Mouse (Mus musculus) brain, adult 2 months (tissue): ENCODE measurements around the gene Cd34.

Experiments
- DNase-seq: peaks from one replicate; pipeline ENCODE4 v3.0.0; 2011; ENCODE audit warnings: low read depth, low spot score

Cd34 gene

DNA sequence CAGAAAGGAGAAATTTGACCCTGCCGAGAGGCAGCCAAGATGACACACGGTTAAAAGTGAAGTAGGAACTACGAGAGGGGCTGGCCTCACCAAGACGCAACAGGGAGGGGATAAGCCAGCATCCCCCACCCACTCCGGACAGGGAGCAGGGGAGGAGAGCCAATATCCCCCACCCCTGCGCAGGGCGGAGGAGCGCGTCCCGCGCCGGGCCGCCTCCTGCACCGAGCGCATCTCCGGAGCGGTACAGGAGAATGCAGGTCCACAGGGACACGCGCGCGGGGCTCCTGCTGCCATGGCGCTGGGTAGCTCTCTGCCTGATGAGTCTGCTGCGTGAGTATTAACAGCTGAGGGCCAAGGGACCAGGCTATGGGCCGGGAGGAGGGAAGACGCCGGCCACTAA is at the start of gene Cd34:
TSS of gene Cd34 (plus strand) at position 105 of the 400 bp plus-strand sequence.
- DNase-seq = peak; percentile 43

DNA sequence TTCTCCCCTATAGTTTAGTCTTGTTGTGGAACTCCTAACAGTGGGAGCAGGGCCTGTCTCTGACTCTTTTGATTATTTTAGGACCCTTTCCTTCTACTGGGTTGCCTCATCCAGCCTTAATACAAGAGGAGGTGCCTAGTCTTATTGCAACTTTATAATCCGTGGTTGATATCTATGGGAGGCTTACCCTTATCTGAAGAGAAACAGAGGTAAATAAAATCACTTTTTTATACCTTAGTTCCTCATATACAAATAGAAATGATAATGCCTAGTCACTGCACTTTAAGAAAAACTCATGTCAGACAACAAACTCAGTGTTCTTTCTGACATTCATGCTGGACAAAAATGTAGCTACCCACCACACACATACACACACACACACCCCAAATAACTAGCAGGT is 44.1 kb upstream of the Cd34 start:
- no peak for DNase-seq

DNA sequence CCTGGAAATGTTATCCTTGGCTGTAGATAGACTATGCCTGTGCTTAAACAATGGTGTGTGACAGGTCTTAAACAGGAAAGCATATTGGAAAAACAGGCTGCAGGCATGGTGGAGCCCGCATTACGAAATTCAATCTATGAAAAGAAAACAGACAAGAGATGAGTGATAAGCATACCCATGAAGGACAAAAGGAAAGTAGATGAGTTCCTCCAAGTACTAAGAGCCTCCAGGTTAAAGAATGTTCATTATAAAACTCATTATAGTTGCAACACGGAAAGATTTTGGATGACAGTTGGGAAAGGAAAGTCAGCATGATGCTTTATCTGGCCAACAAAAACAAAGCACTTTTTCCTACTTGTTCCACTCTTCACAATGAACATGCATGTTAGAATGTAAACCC is 43.3 kb upstream of the Cd34 start:
- no peak for DNase-seq

DNA sequence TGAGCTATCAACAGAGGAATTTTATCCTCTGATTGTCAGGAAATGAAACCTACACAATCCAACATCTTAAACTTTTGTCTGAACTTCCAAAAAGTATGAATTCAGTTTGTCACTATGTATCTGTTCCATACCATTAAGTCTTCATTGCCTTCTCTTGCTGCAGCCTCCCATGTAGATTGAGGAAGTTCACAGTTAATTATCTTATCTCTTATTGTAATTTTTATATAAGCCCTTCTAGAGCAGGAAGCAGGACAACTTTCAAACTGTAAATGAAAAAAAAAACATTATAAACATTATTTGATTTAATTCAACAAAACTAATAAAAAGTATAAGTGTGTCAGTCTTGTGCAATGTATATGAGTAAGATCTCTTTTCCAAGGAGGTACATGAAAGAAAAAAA is 37.5 kb upstream of the Cd34 start:
- DNase-seq = no peak

DNA sequence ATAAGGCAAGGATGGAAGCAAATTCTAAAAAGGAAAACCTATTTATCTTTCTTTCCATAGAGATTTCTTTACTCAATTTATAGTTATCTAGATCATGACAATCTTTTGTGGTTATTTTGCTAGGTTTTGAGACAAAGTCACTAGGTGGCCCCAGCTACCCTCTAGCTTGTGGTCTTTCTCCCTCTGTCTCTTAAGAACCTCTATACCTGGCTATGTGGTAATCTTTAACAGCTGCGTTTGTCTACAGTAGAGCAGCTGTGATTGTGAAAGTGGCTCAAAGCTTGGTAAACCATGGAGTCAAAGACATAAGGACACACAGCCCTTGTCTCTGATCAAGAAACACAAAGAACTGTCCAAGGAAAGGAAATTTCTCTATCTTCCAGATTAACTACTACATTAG is 36.8 kb upstream of the Cd34 start:
- DNase-seq = no peak

DNA sequence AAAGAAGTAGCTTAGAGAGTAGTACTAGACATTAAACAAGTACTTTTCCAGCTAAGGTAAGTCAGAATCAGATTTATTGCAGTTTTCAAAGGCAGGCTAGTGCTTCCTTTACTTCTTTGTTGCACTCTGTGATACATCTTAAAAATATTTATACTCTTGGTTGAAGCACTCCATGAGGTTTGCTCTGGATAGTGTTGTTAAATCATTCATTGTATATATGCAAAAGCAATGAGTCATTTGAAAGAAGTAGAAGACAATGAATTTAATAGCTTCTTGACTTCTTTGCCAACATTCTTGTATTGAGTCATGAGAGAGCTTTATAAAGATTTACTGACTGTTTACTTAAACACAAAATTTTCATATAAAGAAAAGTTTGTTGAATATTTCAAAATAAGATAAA is 29.7 kb upstream of the Cd34 start:
- DNase-seq = no peak

DNA sequence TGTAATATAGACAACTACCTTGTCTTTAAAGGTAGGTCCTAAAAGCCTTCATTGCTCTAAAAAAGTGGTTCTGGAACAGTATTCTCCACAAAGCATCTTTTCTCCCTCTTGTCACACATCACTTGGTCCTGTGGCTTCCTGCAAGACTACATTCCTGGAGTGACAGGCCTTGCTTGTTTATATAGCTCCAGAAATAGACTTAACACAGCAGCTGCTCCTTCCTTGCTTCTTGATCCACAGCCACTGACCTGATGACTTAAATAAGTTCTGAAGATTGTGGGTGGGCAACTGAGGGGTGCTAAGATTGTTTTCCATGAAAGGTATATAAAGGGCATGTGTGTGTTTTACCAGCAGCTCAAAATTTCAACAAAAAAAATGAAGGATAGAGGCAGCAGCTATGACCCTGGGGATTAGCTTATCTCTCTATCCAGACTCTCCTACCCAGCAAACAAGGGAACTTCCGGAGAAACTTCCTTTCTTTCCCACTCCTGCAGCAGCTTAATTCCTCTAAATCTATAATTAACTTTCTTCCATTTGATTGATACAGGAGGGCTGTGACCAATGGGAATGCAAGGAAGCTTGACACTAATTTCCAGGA is 12.8 kb upstream of the Cd34 start:
- DNase-seq = no peak

DNA sequence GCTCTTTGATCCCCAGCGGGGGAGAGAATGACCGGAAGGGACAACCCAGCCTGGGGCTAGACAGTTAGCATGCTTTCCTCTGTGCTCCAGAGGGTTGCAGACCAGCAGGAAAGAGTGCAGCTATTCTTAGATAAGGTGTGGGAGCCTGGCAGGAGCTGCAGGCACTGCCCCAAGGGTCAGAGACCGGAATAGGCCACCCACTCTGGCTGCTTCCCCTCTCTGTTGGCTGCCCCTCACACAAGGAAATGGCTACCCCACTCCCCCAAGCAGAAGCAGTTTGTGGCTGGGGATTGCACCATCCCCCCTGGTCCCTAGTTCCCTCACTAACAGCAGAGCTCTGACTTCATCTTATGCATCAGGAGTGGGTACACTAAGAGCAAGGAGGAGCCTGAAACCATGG is 10.7 kb upstream of the Cd34 start:
- DNase-seq = peak; percentile 22

DNA sequence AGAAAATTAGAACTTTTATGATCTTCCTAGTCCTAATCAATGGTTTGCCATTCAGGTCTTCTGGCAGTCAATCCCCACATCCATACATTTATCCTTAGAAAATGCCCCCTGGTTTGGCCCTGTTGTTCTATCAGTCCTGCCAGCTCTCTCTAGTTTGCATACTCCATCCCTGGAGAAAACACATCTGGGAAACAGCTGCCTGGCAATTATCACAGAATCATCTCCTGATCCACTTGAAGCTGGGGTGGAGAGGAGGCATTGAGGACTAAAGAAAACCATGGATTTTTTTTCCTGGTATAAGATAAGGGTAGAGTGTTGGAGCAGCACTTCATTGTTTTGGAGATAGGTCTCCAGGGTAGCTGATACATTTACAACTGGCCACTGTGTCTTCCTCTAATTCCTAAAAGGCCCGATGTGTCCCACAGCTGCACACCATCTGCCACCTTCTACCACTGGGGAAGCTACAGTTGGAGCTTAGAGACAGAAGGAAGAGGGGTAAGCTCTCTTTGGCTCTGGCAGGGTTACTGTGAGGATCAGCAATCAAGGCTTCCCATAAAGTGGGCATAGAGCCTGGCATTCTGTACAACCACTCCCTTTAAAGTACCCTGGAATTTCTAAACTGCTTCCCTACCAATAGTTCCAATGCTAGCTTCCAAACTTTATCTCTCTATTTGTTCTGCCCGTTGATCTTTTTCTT is 9.2 kb upstream of the Cd34 start:
- no peak for DNase-seq

DNA sequence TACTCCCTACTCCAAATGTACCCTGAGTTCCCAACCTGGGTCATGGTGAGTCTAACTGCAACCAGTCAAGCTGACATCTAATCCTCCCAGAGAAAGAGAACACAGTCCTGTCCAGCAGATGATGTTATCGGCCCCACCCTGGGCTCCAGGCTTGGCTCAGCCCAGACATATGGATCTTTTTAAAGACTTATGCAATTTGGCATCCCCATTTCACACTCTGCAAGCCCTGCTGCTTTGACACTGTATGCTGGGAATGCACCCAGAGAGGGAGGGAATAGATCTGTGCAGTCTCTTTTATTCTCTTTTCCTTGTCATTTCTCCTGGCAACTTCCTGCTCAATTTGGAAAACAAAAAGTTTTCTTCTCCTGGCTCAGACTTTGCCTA is 8.7 kb upstream of the Cd34 start:
- DNase-seq = peak; percentile 72

DNA sequence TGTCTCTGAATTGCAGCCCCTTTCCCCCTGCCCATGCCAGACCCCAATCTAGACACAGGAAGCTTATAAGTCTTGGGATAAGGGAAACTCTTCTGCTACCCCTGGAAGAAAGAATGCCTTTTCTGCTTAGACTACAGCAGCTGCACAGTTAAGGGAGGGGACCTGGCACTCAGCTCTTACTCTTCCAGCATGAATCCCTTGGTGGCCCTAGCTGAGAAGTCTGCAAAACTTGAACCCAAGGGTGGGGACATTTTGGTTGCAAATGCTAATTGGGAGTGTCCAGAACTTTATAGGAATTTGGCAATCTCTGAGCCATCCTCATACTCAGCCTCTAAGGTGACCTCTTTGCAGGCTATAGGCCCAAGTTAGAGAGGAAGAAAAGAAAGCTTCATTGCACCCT is 7.9 kb upstream of the Cd34 start:
- DNase-seq = no peak

DNA sequence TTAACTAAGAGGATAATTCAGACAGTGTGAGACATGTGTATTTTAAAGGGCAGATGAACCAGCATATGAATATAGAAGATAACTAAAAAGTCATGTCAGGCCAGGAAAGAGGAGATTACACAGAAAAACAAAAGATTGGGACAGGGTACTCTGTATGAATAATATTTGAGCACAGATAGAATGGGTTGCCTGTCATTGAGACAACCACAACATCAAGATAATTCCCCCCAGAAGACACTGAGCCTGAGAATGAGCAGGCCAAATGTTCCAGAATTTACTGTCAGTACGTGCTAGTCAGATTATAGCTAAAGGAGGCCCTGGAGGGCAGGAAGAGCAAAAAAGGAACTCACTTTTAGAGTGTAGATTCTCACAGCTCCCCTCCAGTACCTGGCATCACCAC is 3.3 kb upstream of the Cd34 start:
- no peak for DNase-seq

DNA sequence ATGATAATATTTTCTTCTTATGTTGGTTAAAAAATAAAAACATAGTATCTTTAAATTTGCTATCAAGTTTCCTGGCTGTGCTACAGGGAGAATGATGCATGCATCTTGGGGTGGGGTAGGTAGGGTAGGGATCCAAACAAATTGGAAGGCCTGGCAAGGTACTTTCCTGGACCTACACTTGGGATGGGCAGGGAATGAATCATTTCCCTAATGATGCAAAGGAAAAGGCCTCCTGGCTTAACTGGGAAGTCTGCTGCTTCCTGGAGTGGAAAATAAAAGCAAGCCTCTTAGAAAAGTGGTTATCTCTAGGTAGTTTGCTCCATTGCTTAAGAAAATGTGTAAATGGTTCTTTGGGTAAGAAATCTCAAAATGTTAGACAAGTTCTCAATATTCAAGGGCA is 2.9 kb downstream of the Cd34 start:
- no peak for DNase-seq

DNA sequence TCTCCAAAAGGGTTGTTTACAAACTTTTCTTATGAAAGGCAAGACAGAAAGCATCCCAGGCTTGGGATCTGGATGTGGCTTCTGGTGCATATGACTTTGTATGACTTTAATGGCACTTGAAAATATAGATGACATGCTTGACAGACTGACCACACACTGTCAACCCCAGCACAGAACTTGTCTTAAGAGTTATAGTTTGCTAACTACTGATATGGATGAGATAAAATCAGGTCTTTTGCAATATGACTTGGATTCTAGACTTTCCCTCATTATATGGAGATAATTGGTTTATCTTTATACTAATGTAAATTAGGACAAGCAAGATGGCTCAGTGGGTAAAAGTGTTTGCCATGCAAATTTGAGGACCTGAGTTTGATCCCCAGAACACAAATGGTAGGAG is 4.3 kb downstream of the Cd34 start:
- DNase-seq = no peak

DNA sequence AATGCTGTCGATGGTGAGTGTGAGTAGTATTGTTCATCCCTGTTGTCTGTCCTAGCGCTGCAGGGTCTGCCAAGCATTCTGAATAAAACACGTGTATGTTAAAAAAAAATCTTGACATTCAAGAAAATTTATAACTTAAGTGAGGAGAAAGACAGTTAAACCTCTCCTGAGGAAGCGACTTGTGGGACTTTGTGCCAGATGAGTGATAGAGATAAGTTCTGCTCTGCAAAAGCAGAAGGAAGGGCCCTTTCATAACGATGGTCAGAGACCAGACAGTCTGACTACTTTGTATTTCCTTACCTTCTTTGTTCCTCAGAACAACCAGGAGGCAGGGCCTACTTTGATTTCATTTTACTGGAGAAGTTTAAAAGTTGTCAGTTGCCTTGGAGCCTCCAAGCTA is 4.9 kb downstream of the Cd34 start:
- no peak for DNase-seq

DNA sequence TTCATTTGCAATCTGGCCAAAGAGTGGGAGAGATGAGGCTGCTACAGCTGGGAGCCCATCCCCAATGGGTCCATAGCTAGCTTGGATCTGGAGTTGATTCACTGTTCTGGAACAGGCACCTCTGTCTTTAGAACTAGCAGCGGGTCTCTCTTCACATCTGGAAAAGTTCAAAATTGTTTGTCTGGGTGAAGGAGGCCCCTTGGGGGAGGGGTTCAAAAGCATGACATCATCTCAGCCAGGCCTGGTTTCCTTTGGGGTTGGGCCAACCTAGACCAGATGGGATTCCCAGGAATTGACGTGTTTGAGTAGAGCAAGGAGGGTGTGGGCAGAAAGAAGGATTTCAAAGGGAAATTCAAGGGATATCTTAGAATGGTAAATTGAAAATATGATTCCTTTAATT is 6.8 kb downstream of the Cd34 start:
- peak; percentile 64 for DNase-seq

DNA sequence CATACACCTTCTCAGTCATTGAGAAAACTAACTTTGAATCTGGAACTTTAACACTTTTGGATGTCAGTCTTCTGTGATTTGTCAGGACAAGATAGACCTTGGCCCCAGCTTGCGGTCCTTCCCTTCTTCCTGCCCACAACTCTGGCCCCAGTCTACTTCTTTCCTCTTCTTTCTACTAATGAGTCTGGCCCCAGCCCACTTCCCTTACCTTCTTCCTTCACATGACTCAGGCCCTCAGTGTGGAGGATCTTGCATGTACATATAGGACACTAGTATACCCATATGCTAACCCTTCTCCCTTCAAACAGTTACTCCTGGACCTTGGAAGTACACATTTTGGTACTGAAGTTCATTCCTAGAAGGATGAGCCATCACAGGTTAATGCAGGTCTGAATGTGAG is 7.8 kb downstream of the Cd34 start:
- DNase-seq = no peak

DNA sequence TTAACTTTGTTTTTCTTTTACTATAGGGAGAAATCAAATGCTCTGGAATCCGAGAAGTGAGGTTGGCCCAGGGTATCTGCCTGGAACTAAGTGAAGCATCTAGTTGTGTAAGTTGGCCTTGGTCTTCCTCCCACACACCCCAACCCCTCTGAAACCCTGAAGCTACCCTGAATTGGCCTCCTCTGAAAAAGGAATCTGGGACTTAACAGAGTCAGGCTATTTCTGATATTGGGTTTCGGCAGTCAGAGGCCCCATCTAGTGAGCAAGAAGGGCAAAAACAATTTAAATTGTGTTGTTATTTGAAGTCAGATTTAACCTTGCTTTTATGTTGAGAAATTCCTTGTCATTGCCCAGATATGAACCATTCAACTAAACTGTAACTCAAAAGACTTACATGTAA is 12.3 kb downstream of the Cd34 start:
- DNase-seq = peak; percentile 72

DNA sequence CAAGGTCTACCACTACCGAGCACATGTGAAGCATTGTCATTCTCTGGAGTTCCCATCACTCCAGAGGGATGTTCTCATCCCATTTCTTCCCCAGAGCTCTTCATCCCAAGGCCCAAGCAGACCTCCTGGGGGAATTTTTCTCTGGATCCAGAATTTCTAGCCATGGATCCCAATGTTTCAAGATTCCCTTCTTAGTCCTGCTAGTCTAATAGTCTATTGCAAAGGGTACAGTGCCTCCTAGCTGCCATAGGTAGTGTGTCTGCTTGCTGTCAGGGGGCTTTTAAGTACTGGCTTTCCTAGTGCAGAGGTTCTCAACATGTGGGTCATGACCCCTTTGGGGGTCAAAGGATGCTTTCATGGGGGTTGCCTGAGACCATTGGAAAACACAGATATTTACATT is 14.3 kb downstream of the Cd34 start:
- no peak for DNase-seq

DNA sequence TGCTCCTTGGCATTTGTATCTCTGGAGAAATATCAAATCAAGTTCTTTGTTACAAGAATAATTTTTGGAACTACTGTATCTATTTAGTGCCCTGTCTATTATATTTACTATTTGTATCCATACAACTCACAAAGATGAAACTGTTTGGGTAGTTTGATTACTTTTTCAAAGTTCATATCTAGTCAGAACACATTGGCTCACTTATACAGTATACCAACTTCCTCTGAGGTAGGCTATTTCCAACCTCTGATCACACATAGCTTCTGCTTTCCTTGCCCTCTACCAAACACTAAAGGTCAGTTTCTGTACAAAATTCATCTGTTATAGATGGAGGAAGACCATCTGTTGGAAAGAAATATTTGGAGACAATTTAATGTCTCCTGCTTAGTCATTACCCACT is 16.1 kb downstream of the Cd34 start:
- DNase-seq = no peak

DNA sequence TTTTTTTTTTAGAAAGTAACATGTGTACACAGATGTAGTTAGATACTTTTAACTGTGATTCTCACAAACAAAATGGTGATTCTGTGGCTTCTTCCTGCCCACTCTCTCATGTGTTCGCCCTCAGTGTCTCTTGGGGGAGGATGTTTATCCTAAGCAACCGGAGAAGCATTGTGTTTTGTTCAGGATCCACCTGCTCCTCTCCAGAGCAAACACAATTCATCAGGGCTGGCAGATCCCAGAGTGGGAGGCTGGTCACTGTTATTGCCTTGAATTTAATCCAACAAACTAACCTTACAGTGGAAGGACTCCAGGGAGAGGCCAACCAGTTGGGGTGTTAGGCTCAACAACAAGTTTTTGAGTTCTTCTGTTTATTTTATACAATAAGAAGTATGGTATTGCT is 17.1 kb downstream of the Cd34 start:
- DNase-seq = no peak

DNA sequence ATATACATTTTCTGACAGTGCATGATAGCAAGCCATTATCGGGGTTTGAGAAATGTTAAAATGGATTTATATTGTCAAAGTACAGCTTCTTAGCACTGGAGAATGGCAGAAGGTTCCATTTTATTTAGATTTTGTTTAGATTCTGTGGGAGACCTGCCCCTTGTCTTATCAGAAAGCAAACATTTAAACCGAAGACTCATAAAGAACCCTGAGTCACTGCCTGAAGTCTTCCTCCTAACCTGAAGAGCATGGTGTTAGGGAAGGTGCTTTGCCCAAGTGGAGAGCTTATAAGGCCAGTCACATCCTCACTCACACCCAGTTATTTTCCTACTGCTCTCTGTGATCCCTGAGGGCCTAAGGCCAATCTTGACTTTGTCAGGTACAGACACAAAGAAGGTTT is 18.4 kb downstream of the Cd34 start:
- DNase-seq = no peak

DNA sequence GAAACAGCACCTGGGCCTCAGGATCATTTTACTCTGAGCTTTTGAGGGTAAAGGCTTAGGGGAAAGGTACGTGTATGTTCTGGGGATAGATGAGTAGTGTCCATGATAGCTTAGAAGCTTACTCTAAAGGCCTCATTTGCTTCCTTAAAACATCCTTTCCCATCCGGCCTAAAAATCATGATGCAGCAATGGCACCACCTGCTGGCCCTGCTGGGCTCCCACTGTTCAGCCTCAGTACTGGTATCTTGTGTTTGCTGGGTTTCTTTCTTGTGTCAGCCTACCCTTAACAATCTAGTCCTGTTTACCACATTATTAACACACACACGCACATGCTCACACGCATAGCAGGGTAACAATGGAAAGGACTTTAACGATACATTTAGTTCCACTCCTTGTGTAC is 23.6 kb downstream of the Cd34 start:
- peak; percentile 88 for DNase-seq

DNA sequence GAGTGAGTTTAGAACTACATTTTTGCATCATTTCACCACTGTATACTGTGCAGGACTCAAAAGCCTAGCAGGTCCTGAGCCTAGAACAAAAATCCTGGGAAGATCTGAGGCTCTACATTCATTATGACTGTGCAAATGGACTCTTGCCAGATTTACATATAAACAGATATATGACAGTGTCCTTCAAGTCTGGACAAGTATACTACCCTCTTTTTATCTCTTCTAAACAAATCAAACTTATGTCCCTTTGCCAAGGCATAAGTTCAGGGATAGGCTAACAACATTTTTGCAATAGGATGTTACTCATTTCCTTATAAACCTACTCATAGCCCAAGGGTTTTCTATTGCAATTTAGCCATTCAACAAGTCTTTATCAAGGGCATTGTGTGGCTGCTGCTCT is 24.1 kb downstream of the Cd34 start:
- no peak for DNase-seq
